Mouse (Mus musculus) CH12.LX (cell line): ENCODE results near the gene Prkg2. TPM values are rescaled to one million over a fixed set of nuclear protein-coding genes. Genes with fewer than 3 reads are reported as not detected.

Experiments
- DNase-seq: peaks from one replicate; pipeline ENCODE4 v3.0.0-alpha.2; 2013; ENCODE audit errors: extremely low read depth
- H3K27ac ChIP-seq: 2 replicates; pipeline ENCODE4 v1.5.1; 2012; ENCODE audit warnings: low read depth, mild to moderate bottlenecking, control low read depth, moderate library complexity; ENCODE audit not compliant: insufficient read depth
- H3K27me3 ChIP-seq: replicated peaks from 2 replicates; pipeline ENCODE3; 2012; ENCODE audit warnings: inconsistent platforms
- H3K36me3 ChIP-seq, 2 experiments: replicated peaks in 1 of 2; 2 replicates each; pipeline versions ENCODE3 to v1.6.1; 2012; ENCODE audit warnings: inconsistent platforms in 1 of 2, low read length in 1 of 2, mild to moderate bottlenecking in 1 of 2, mixed read lengths in 1 of 2, moderate library complexity in 1 of 2; ENCODE audit not compliant: control insufficient read depth in 1 of 2, insufficient read depth in 1 of 2
- H3K4me1 ChIP-seq, 2 experiments: 2 replicates each; pipeline ENCODE4 v1.6.1; 2012; ENCODE audit warnings: inconsistent platforms in 1 of 2, moderate library complexity in 1 of 2; ENCODE audit not compliant: insufficient read depth in 2 of 2, control insufficient read depth in 1 of 2
- H3K4me2 ChIP-seq: 2 replicates; pipeline ENCODE4 v1.6.1; 2012; ENCODE audit warnings: low read depth, mild to moderate bottlenecking, control low read depth; ENCODE audit not compliant: poor library complexity, insufficient read depth, severe bottlenecking
- H3K4me3 ChIP-seq, 3 experiments: fragments of 150-350 bp in 1 of 3; sonication (generic) in 1 of 3; replicated peaks in 1 of 3; 2 replicates each; pipeline versions ENCODE3 to v1.5.1; 2011 to 2012; ENCODE audit warnings: low read depth in 2 of 3, low read length in 2 of 3, mild to moderate bottlenecking in 2 of 3, moderate library complexity in 2 of 3, control low read depth in 1 of 3, improper control_type of control experiment in 1 of 3, inconsistent platforms in 1 of 3, mixed read lengths in 1 of 3; ENCODE audit not compliant: poor library complexity in 1 of 3
- H3K79me2 ChIP-seq: replicated peaks from 2 replicates; pipeline ENCODE4 v1.6.1; 2012; ENCODE audit warnings: mild to moderate bottlenecking, moderate library complexity; ENCODE audit not compliant: control insufficient read depth, poor library complexity, insufficient read depth, severe bottlenecking; ENCODE audit errors: extremely low read depth
- H3K9ac ChIP-seq: 2 replicates; pipeline ENCODE4 v1.6.1; 2012; ENCODE audit warnings: low read depth, mild to moderate bottlenecking, control low read depth, moderate library complexity; ENCODE audit not compliant: insufficient read depth
- H3K9me3 ChIP-seq: replicated peaks from 2 replicates; pipeline ENCODE3; 2012; ENCODE audit warnings: low read length, inconsistent platforms, mixed read lengths
- BHLHE40 ChIP-seq: IDR thresholded peaks from 2 replicates; pipeline ENCODE4 v1.6.1; 2011; ENCODE audit warnings: mild to moderate bottlenecking, low read depth, low read length, improper control_type of control experiment
- CHD2 ChIP-seq: IDR thresholded peaks from 2 replicates; pipeline ENCODE4 v1.6.1; 2011; ENCODE audit warnings: low read length, improper control_type of control experiment
- E2F4 ChIP-seq: IDR thresholded peaks from 2 replicates; pipeline ENCODE4 v1.6.1; 2011; ENCODE audit warnings: low read depth, low read length, improper control_type of control experiment; ENCODE audit not compliant: insufficient replicate concordance
- ELF1 ChIP-seq: IDR thresholded peaks from 2 replicates; pipeline ENCODE4 v1.6.1; 2014; ENCODE audit warnings: low read depth, mild to moderate bottlenecking, inconsistent platforms, low read length, improper control_type of control experiment
- ETS1 ChIP-seq: conservative IDR thresholded peaks from 2 replicates; pipeline ENCODE4 v1.6.1; 2012; ENCODE audit warnings: low read depth, mild to moderate bottlenecking, inconsistent platforms, low read length, improper control_type of control experiment, moderate library complexity
- GABPA ChIP-seq: IDR thresholded peaks from 2 replicates; pipeline ENCODE4 v1.6.1; 2012; ENCODE audit warnings: low read depth, low read length, improper control_type of control experiment, inconsistent platforms; ENCODE audit not compliant: insufficient replicate concordance
- HCFC1 ChIP-seq: IDR thresholded peaks from 2 replicates; pipeline ENCODE4 v1.6.1; 2012; ENCODE audit warnings: low read depth, mild to moderate bottlenecking, inconsistent platforms, low read length, improper control_type of control experiment
- JUN ChIP-seq: IDR thresholded peaks from 2 replicates; pipeline ENCODE4 v1.6.1; 2011; ENCODE audit warnings: low read depth, mild to moderate bottlenecking, low read length, improper control_type of control experiment, moderate library complexity; ENCODE audit not compliant: insufficient read depth
- JUND ChIP-seq: conservative IDR thresholded peaks from 2 replicates; pipeline ENCODE4 v1.6.1; 2011; ENCODE audit warnings: low read depth, low read length, improper control_type of control experiment
- MAFK ChIP-seq: IDR thresholded peaks from 2 replicates; pipeline ENCODE4 v1.6.1; 2011; ENCODE audit warnings: low read length, improper control_type of control experiment; ENCODE audit not compliant: insufficient replicate concordance
- MAX ChIP-seq: IDR thresholded peaks from 2 replicates; pipeline ENCODE4 v1.6.1; 2011; ENCODE audit warnings: low read length, improper control_type of control experiment
- MEF2A ChIP-seq: IDR thresholded peaks from 2 replicates; pipeline ENCODE4 v1.6.1; 2014; ENCODE audit warnings: low read depth, mild to moderate bottlenecking, inconsistent platforms, low read length, improper control_type of control experiment, borderline replicate concordance
- MXI1 ChIP-seq: IDR thresholded peaks from 2 replicates; pipeline ENCODE4 v1.6.1; 2011; ENCODE audit warnings: mild to moderate bottlenecking, low read depth, low read length, improper control_type of control experiment
- NELFE ChIP-seq: IDR thresholded peaks from 2 replicates; pipeline ENCODE4 v1.6.1; 2011; ENCODE audit warnings: low read depth, low read length, improper control_type of control experiment
- NRF1 ChIP-seq: IDR thresholded peaks from 2 replicates; pipeline ENCODE4 v1.6.1; 2014; ENCODE audit warnings: low read depth, mild to moderate bottlenecking, inconsistent platforms, low read length, improper control_type of control experiment, moderate library complexity
- PAX5 ChIP-seq: IDR thresholded peaks from 2 replicates; pipeline ENCODE4 v1.6.1; 2012; ENCODE audit warnings: low read length, inconsistent platforms, mixed read lengths
- POLR2AphosphoS2 ChIP-seq: IDR thresholded peaks from 2 replicates; pipeline ENCODE4 v1.6.1; 2011; ENCODE audit warnings: low read depth, low read length, improper control_type of control experiment
- SIN3A ChIP-seq: IDR thresholded peaks from 2 replicates; pipeline ENCODE4 v1.6.1; 2012; ENCODE audit warnings: low read length, improper control_type of control experiment, inconsistent platforms
- USF2 ChIP-seq: conservative IDR thresholded peaks from 2 replicates; pipeline ENCODE4 v1.6.1; 2011; ENCODE audit warnings: low read depth, low read length, improper control_type of control experiment
- ZKSCAN1 ChIP-seq: IDR thresholded peaks from 2 replicates; pipeline ENCODE4 v1.6.1; 2012; ENCODE audit warnings: low read depth, inconsistent platforms, low read length, improper control_type of control experiment, borderline replicate concordance
- dilution Hi-C: fragments of 300-500 bp; cut with MboI; formaldehyde crosslinking; loops from 2 replicates; pipeline ENCODE4 v1.14.3; 2020; ENCODE audit warnings: low sequenced_read_pairs; ENCODE audit not compliant: extremely low pct_unique_long_range_greater_than_20kb, extremely low pct_ligation_motif_present
- in situ Hi-C: fragments of 300-500 bp; cut with MboI; formaldehyde crosslinking; loops from 3 replicates; pipeline ENCODE4 v1.14.3; 2019; ENCODE audit warnings: low sequenced_read_pairs, low pct_ligation_motif_present, low pct_unique_long_range_greater_than_20kb, mixed read lengths
- polyA plus RNA-seq: library from polyadenylated mRNA; unstranded; fragments of >175 nt; gene quantifications from 2 replicates; pipeline ENCODE4 v1.2.1, GENCODE M21; 2012; ENCODE audit warnings: low read depth; ENCODE audit not compliant: insufficient read length
- total RNA-seq, 2 experiments: library from RNA; depleted of rRNA; stranded (reverse); fragments of 300-350 nt in 1 of 2; fragments of >200 nt in 1 of 2; gene quantifications; 2 replicates each; pipeline ENCODE4 v1.2.3; 2012 to 2014

Prkg2 gene
- total and polyA plus RNA-seq, 3 experiments, result not detected

DNA sequence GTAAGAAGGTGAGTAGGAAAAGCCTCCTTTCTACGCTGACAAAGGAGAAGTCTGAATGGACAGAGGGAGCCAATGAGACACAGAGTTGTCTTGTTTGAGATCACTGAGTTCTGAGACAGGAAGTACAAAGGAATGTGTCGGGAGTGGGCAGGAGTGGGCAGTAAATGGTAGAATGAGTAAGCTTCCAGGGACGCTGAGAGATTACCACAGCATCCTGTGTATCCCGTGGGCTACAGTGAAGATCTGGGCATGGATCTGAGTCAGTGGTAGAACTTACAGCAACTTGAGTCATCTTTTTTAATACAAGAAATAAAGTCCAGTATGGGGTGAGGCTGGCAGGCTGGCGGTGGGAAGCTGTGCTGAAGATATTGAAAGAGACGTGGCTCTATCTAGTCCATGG lies 93.4 kb downstream of the Prkg2 start:
- Histone ChIP-seq H3K27ac (no peak overlapping the region), H3K9me3 (no peaks in the 10 kb centered on the region), H3K9ac (no peak overlapping the region), H3K4me2 (no peak overlapping the region), H3K27me3 (no peaks in the 10 kb centered on the region), H3K36me3 (no peaks in the 10 kb centered on the region), H3K4me1 (no peaks in the 10 kb centered on the region), H3K79me2 (no peaks in the 10 kb centered on the region), H3K4me3 (no peak overlapping the region)
- dilution Hi-C loops (no loop called here), in situ Hi-C loops (no loop called here)
- no peak for DNase-seq
- no peak for TF ChIP-seq ZKSCAN1
- no peak for TF ChIP-seq HCFC1
- no peak for TF ChIP-seq USF2
- no peak for TF ChIP-seq MAFK
- TF ChIP-seq MEF2A, result no peak
- TF ChIP-seq JUN, result no peak
- no peak for TF ChIP-seq MAX
- TF ChIP-seq CHD2, result no peak
- TF ChIP-seq SIN3A, result no peak
- TF ChIP-seq POLR2AphosphoS2, result no peak
- TF ChIP-seq MXI1, result no peak
- TF ChIP-seq NELFE, result no peak
- TF ChIP-seq GABPA, result no peak
- TF ChIP-seq NRF1, result no peak
- TF ChIP-seq, all 38 proteins: peak for 0

DNA sequence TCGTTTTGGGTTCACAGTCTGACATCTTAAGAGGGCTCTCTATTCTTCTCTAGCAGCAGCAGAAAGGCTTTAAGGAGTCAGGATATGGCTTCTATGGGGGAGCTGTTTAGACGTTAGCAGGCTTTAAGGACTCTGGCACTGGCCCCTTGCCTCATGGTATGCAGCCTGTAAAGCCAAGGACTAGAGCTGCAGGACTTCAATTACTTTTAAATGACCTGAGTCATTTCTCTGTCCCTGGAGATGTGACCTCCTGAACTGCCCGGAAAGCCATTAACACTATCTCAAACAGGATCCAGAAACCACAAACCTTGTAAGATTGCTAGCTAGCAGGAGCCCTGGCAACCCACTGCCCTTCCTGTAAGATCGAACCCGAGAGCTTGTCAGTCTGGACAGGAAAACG lies 96.4 kb downstream of the Prkg2 start:
- H3K27ac ChIP-seq, result no peak overlapping the region
- H3K9me3 ChIP-seq, result no peaks in the 10 kb centered on the region
- no peak overlapping the region for H3K4me2 ChIP-seq
- no peaks in the 10 kb centered on the region for H3K36me3 ChIP-seq
- TF ChIP-seq ZKSCAN1 (no peak), E2F4 (no peak), ELF1 (no peak), BHLHE40 (no peak), SIN3A (no peak), ETS1 (no peak), JUND (no peak), PAX5 (no peak)
- H3K27me3 ChIP-seq, result no peaks in the 10 kb centered on the region
- no peak for DNase-seq
- dilution Hi-C loops (no loop called here), in situ Hi-C loops (no loop called here)
- H3K9ac ChIP-seq, result no peak overlapping the region
- H3K79me2 ChIP-seq, result no peaks in the 10 kb centered on the region
- H3K4me3 ChIP-seq, result no peak overlapping the region
- no peaks in the 10 kb centered on the region for H3K4me1 ChIP-seq
